Comparison of ENCODE assay signal across 8 mouse cellular contexts in genomic region chr8:104630981-104631663, GRCm38 (mm10). TPM values are rescaled to one million over a fixed set of nuclear protein-coding genes. Genes with fewer than 3 reads are reported as not detected.
DNase-seq lines count a peak whose midpoint lies in the region; ATAC-seq lines count a peak whose summit lies in the region.

Gene Rrad (minus strand): TSS chr8:104631327.

- peak within 1 kb of the TSS; percentile 44 for H3K4me3 ChIP-seq in embryonic facial prominence, embryonic 13.5 days
- peak within 1 kb of the TSS; percentile 36 for H3K4me3 ChIP-seq in limb, embryonic 11.5 days (ENCODE audit: low read depth, low read length)
- peak within 1 kb of the TSS; percentile 31 for H3K4me3 ChIP-seq in midbrain, embryonic 11.5 days (ENCODE audit: low read depth, low read length)
- H3K4me3 ChIP-seq in stomach, embryonic 15.5 days (replicated peaks), result peak within 1 kb of the TSS; percentile 41

- peaks cover 23% of the 10 kb centered on the region for H3K27me3 ChIP-seq in embryonic facial prominence, embryonic 13.5 days
- peaks cover 11% of the 10 kb centered on the region for H3K27me3 ChIP-seq in limb, embryonic 11.5 days (ENCODE audit: control insufficient read depth, insufficient read depth, low read length)
- H3K27me3 ChIP-seq in midbrain, embryonic 11.5 days (ENCODE audit: control insufficient read depth, insufficient read depth, low read length), result peaks cover 11% of the 10 kb centered on the region
- H3K27me3 ChIP-seq in stomach, embryonic 15.5 days (replicated peaks), result peaks cover 4% of the 10 kb centered on the region

- H3K4me1 ChIP-seq in embryonic facial prominence, embryonic 13.5 days, result peaks cover 18% of the 10 kb centered on the region
- peaks cover 18% of the 10 kb centered on the region for H3K4me1 ChIP-seq in limb, embryonic 11.5 days (ENCODE audit: control insufficient read depth, insufficient read depth, low read length)
- peaks cover 7% of the 10 kb centered on the region; the same call in 1 of the 2 replicates for H3K4me1 ChIP-seq in midbrain, embryonic 11.5 days (ENCODE audit: control insufficient read depth, insufficient read depth, low read length)
- peaks cover 27% of the 10 kb centered on the region for H3K4me1 ChIP-seq in stomach, embryonic 15.5 days

- H3K27ac ChIP-seq in embryonic facial prominence, embryonic 13.5 days, result no peak within 1 kb of the TSS
- H3K27ac ChIP-seq in limb, embryonic 11.5 days (replicated peaks; ENCODE audit: low read depth, low read length), result 0 out of 2 replicates have a peak within 1 kb of the TSS, but pooled peaks have one; percentile 26
- H3K27ac ChIP-seq in midbrain, embryonic 11.5 days (ENCODE audit: low read depth, low read length), result no peak within 1 kb of the TSS
- peak within 1 kb of the TSS; percentile 11; the same call in 1 of the 2 replicates for H3K27ac ChIP-seq in stomach, embryonic 15.5 days

- peak within 1 kb of the TSS; percentile 69 for H3K4me2 ChIP-seq in embryonic facial prominence, embryonic 13.5 days
- H3K4me2 ChIP-seq in limb, embryonic 11.5 days (ENCODE audit: low read depth, severe bottlenecking), result peak within 1 kb of the TSS; percentile 73
- H3K4me2 ChIP-seq in midbrain, embryonic 11.5 days, result peak within 1 kb of the TSS; percentile 59
- peak within 1 kb of the TSS; percentile 73 for H3K4me2 ChIP-seq in stomach, embryonic 15.5 days

- H3K36me3 ChIP-seq in embryonic facial prominence, embryonic 13.5 days, result peaks cover 13% of the 10 kb centered on the region
- no peaks in the 10 kb centered on the region for H3K36me3 ChIP-seq in limb, embryonic 11.5 days (ENCODE audit: control insufficient read depth, insufficient read depth, low read length)
- H3K36me3 ChIP-seq in midbrain, embryonic 11.5 days (ENCODE audit: control insufficient read depth, insufficient read depth, low read length), result no peaks in the 10 kb centered on the region
- no peaks in the 10 kb centered on the region for H3K36me3 ChIP-seq in stomach, embryonic 15.5 days

- WGBS in embryonic facial prominence, embryonic 13.5 days, result under 1% methylated on average over 26 of the region's 28 CpGs
- under 1% methylated on average over 21 of the region's 28 CpGs for WGBS in limb, embryonic 11.5 days
- WGBS in midbrain, embryonic 11.5 days, result under 1% methylated on average over 26 of the region's 28 CpGs
- WGBS in stomach, embryonic 15.5 days, result under 1% methylated on average over 20 of the region's 28 CpGs

- no peak; the same call in 1 of the 2 replicates for ATAC-seq in embryonic facial prominence, embryonic 13.5 days (ENCODE audit: insufficient number of reproducible peaks, insufficient read depth, low FRiP score, low TSS enrichment, low read depth)
- ATAC-seq in limb, embryonic 11.5 days (ENCODE audit: insufficient number of reproducible peaks, low FRiP score, low TSS enrichment, low read depth), result peak; percentile 56; the same call in 1 of the 2 replicates
- peak; percentile 75 for ATAC-seq in midbrain, embryonic 11.5 days (ENCODE audit: low FRiP score)
- ATAC-seq in stomach, embryonic 15.5 days (ENCODE audit: insufficient read depth, low FRiP score, low read depth), result peak; percentile 60

- H3K9me3 ChIP-seq in embryonic facial prominence, embryonic 13.5 days, result no peaks in the 10 kb centered on the region
- no peaks in the 10 kb centered on the region for H3K9me3 ChIP-seq in limb, embryonic 11.5 days (ENCODE audit: control insufficient read depth, low read length)
- H3K9me3 ChIP-seq in midbrain, embryonic 11.5 days (ENCODE audit: control insufficient read depth, low read length), result no peaks in the 10 kb centered on the region
- no peaks in the 10 kb centered on the region for H3K9me3 ChIP-seq in stomach, embryonic 15.5 days

- DNase-seq in ovary, adult 18-20 months (ENCODE audit: low spot score), result peak; percentile 44
- DNase-seq in ovary, postnatal 14 days (ENCODE audit: low spot score), result no peak
- peak; percentile 83 to 85 for DNase-seq in heart, postnatal 10 days
- peak; percentile 61 for DNase-seq in limb, embryonic 11.5 days (ENCODE audit: low spot score)
- DNase-seq in midbrain, embryonic 11.5 days (ENCODE audit: low spot score, missing footprints), result peak; percentile 94
- DNase-seq in left cerebral cortex, postnatal 36 days (ENCODE audit: low spot score in 2 of 2), result no peak

- intact Hi-C loops in heart, postnatal 10 days (cut with DNase I), result no loop called here
- intact Hi-C loops in left cerebral cortex, postnatal 36 days (cut with DNase I), result no loop called here

- peak within 1 kb of the TSS; percentile 58 for H3K9ac ChIP-seq in embryonic facial prominence, embryonic 13.5 days
- peak within 1 kb of the TSS; percentile 43 for H3K9ac ChIP-seq in limb, embryonic 11.5 days (ENCODE audit: low read length)
- H3K9ac ChIP-seq in midbrain, embryonic 11.5 days (ENCODE audit: low read length), result peak within 1 kb of the TSS; percentile 40
- peak within 1 kb of the TSS; percentile 16; the same call in 1 of the 2 replicates for H3K9ac ChIP-seq in stomach, embryonic 15.5 days

RNA-seq across cellular contexts. Expression of gene Rrad, which starts in this region (rescaled TPM):
- 3.4 and 6.1 TPM in 2 replicates for polyA plus RNA-seq in embryonic facial prominence, embryonic 13.5 days (2015; fragmentation: Nextera tagmentation; extraction: Ambion mirVana)
- total RNA-seq in heart, postnatal 10 days (2021), result 100 to 1,000 TPM; 221 to 337 TPM
- polyA plus RNA-seq in limb, embryonic 11.5 days (2014; fragmentation: Nextera tagmentation; extraction: Ambion mirVana), result 6.5 and 7.6 TPM in 2 replicates
- 2.2 and 3.1 TPM in 2 replicates for polyA plus RNA-seq in midbrain, embryonic 11.5 days (2014; fragmentation: Nextera tagmentation; extraction: Ambion mirVana)
- polyA plus RNA-seq in stomach, embryonic 15.5 days (2015; fragmentation: Nextera tagmentation; extraction: Ambion mirVana), result 6.5 and 7.9 TPM in 2 replicates
- total RNA-seq in left cerebral cortex, postnatal 36 days (2021), result 1 to 10 TPM; 3.5 to 4.4 TPM

Comparison
In these comparisons a context has a peak if more than half of its experiments do, and no peak if none do; other contexts are left out.
1. RNA of gene Rrad (total RNA-seq): 221 to 337 TPM in heart, postnatal 10 days; 3.5 to 4.4 TPM in left cerebral cortex, postnatal 36 days; every median in the first group is over 10 times any median in the second.
2. DNase-seq: peak in ovary, adult 18-20 months (single experiment), heart, postnatal 10 days (2 of 2), limb, embryonic 11.5 days (single experiment) and midbrain, embryonic 11.5 days (single experiment); none in ovary, postnatal 14 days (single experiment) and left cerebral cortex, postnatal 36 days (0 of 2).
3. H3K27ac ChIP-seq: peak in limb, embryonic 11.5 days (single experiment) and stomach, embryonic 15.5 days (single experiment); none in embryonic facial prominence, embryonic 13.5 days (single experiment) and midbrain, embryonic 11.5 days (single experiment).
4. Peak in every context shown above with its lines, with median percentiles within 50 percentile points of each other: H3K4me2 ChIP-seq, H3K4me3 ChIP-seq and H3K9ac ChIP-seq.